Mouse (Mus musculus): ENCODE results near the gene Tnfsfm13. TPM values are rescaled to one million over a fixed set of nuclear protein-coding genes. Genes with fewer than 3 reads are reported as not detected.
A peak's percentile ranks its signal among the peaks of the same experiment; 100 is the strongest.

Gene Tnfsfm13
- polyA plus RNA-seq, 1 experiment from 2014 or later: 3.3 TPM

GRCm38 (mm10) chr11:69679144-69679543 lies 16.8 kb downstream of the Tnfsfm13 start:
- ATAC-seq (ENCODE audit: extremely low read depth, insufficient number of reproducible peaks, low FRiP score, low TSS enrichment): no peak
- Histone ChIP-seq H3K4me1 (peaks cover 34% of the 10 kb centered on the region), H3K27ac (replicated peaks) (no peak overlapping the region), H3K9me3 (no peaks in the 10 kb centered on the region), H3K27me3 (replicated peaks) (no peaks in the 10 kb centered on the region), H3K9ac (no peak overlapping the region), H3K4me3 (no peak overlapping the region), H3K4me2 (peak overlapping the region; percentile 17; the same call in 1 of the 2 replicates), H3K36me3 (peaks cover 64% of the 10 kb centered on the region)
- 100% methylated on average over 2 of the region's 2 CpGs for WGBS

GRCm38 (mm10) chr11:69672211-69672706 lies 23.6 kb downstream of the Tnfsfm13 start, which contains the start of gene Eif4a1:
Eif4a1 (minus strand) TSS chr11:69672423.
- Histone ChIP-seq H3K9me3 (no peaks in the 10 kb centered on the region), H3K4me2 (peak within 1 kb of the TSS; percentile 95), H3K27ac (replicated peaks) (peak within 1 kb of the TSS; percentile 99), H3K36me3 (peaks cover 82% of the 10 kb centered on the region), H3K4me1 (peaks cover 28% of the 10 kb centered on the region), H3K27me3 (replicated peaks) (no peaks in the 10 kb centered on the region), H3K9ac (peak within 1 kb of the TSS; percentile 100), H3K4me3 (peak within 1 kb of the TSS; percentile 100)
- peak; percentile 94 for ATAC-seq (ENCODE audit: extremely low read depth, insufficient number of reproducible peaks, low FRiP score, low TSS enrichment)
- 0% methylated on average over 36 of the region's 36 CpGs for WGBS

- Histone ChIP-seq H3K9ac (peak overlapping the region; percentile 100), H3K36me3 (peaks cover 81% of the 10 kb centered on the region), H3K4me3 (peak overlapping the region; percentile 100), H3K27me3 (replicated peaks) (no peaks in the 10 kb centered on the region), H3K27ac (replicated peaks) (peak overlapping the region; percentile 99), H3K9me3 (no peaks in the 10 kb centered on the region), H3K4me1 (peaks cover 28% of the 10 kb centered on the region), H3K4me2 (peak overlapping the region; percentile 95)
- under 1% methylated on average over 43 of the region's 43 CpGs for whole genome bisulfite sequencing
- ATAC-seq (ENCODE audit: extremely low read depth, insufficient number of reproducible peaks, low FRiP score, low TSS enrichment): no peak
These were observed 24.2 kb downstream of the Tnfsfm13 start for GRCm38 (mm10) chr11:69671726-69672124.

- Histone ChIP-seq H3K36me3 (peaks cover 81% of the 10 kb centered on the region), H3K9me3 (no peaks in the 10 kb centered on the region), H3K27me3 (replicated peaks) (no peaks in the 10 kb centered on the region), H3K9ac (peak overlapping the region; percentile 100), H3K4me3 (peak overlapping the region; percentile 100), H3K4me2 (peak overlapping the region; percentile 95), H3K27ac (replicated peaks) (peak overlapping the region; percentile 99), H3K4me1 (peaks cover 28% of the 10 kb centered on the region)
- under 1% methylated on average over 61 of the region's 61 CpGs for WGBS
- ATAC-seq (ENCODE audit: extremely low read depth, insufficient number of reproducible peaks, low FRiP score, low TSS enrichment): peak; percentile 56
These were observed 24.8 kb downstream of the Tnfsfm13 start for GRCm38 (mm10) chr11:69670786-69671725.

GRCm38 (mm10) chr11:69666665-69667005 lies 29.3 kb downstream of the Tnfsfm13 start:
- peaks cover 36% of the 10 kb centered on the region for H3K4me1 ChIP-seq
- WGBS: 77% methylated on average over 3 of the region's 3 CpGs
- H3K9me3 ChIP-seq: no peaks in the 10 kb centered on the region
- H3K27me3 ChIP-seq (replicated peaks): no peaks in the 10 kb centered on the region
- H3K9ac ChIP-seq: no peak overlapping the region
- H3K4me2 ChIP-seq: no peak overlapping the region
- H3K27ac ChIP-seq (replicated peaks): 0 out of 2 replicates have a peak overlapping the region, but pooled peaks have one; percentile 6
- H3K36me3 ChIP-seq: peaks cover 75% of the 10 kb centered on the region
- no peak for ATAC-seq (ENCODE audit: extremely low read depth, insufficient number of reproducible peaks, low FRiP score, low TSS enrichment)
- H3K4me3 ChIP-seq: no peak overlapping the region

- WGBS: 32% methylated on average over 7 of the region's 7 CpGs
- peaks cover 75% of the 10 kb centered on the region for H3K36me3 ChIP-seq
- H3K4me3 ChIP-seq: no peak within 1 kb of the TSS
- no peak within 1 kb of the TSS for H3K9ac ChIP-seq
- 0 out of 2 replicates have a peak within 1 kb of the TSS, but pooled peaks have one; percentile 6 for H3K27ac ChIP-seq (replicated peaks)
- no peak within 1 kb of the TSS for H3K4me2 ChIP-seq
- ATAC-seq (ENCODE audit: extremely low read depth, insufficient number of reproducible peaks, low FRiP score, low TSS enrichment): no peak
- H3K9me3 ChIP-seq: no peaks in the 10 kb centered on the region
- no peaks in the 10 kb centered on the region for H3K27me3 ChIP-seq (replicated peaks)
- peaks cover 42% of the 10 kb centered on the region for H3K4me1 ChIP-seq
These were observed 29.8 kb downstream of the Tnfsfm13 start, which contains the start of gene Cd68 for GRCm38 (mm10) chr11:69665961-69666664. Cd68 (minus strand) TSS chr11:69666153.

GRCm38 (mm10) chr11:69665457-69665960 lies 30.4 kb downstream of the Tnfsfm13 start:
- Histone ChIP-seq H3K36me3 (peaks cover 70% of the 10 kb centered on the region), H3K4me1 (peaks cover 42% of the 10 kb centered on the region), H3K4me3 (no peak overlapping the region), H3K27me3 (replicated peaks) (no peaks in the 10 kb centered on the region), H3K9ac (no peak overlapping the region), H3K9me3 (no peaks in the 10 kb centered on the region), H3K4me2 (no peak overlapping the region), H3K27ac (replicated peaks) (0 out of 2 replicates have a peak overlapping the region, but pooled peaks have one; percentile 6)
- 73% methylated on average over 9 of the region's 9 CpGs for WGBS
- ATAC-seq (ENCODE audit: extremely low read depth, insufficient number of reproducible peaks, low FRiP score, low TSS enrichment): no peak

GRCm38 (mm10) chr11:69664841-69665240 lies 31.1 kb downstream of the Tnfsfm13 start:
- Histone ChIP-seq H3K9ac (no peak overlapping the region), H3K27ac (replicated peaks) (no peak overlapping the region), H3K4me3 (no peak overlapping the region), H3K27me3 (replicated peaks) (no peaks in the 10 kb centered on the region), H3K36me3 (peaks cover 65% of the 10 kb centered on the region), H3K4me2 (no peak overlapping the region), H3K4me1 (peaks cover 35% of the 10 kb centered on the region), H3K9me3 (no peaks in the 10 kb centered on the region)
- WGBS: 93% methylated on average over 7 of the region's 7 CpGs
- no peak for ATAC-seq (ENCODE audit: extremely low read depth, insufficient number of reproducible peaks, low FRiP score, low TSS enrichment)

- Histone ChIP-seq H3K4me3 (no peak overlapping the region), H3K27ac (replicated peaks) (peak overlapping the region; percentile 99), H3K4me2 (peak overlapping the region; percentile 74; the same call in 1 of the 2 replicates), H3K4me1 (peaks cover 25% of the 10 kb centered on the region), H3K9ac (no peak overlapping the region), H3K27me3 (replicated peaks) (no peaks in the 10 kb centered on the region), H3K36me3 (peaks cover 65% of the 10 kb centered on the region), H3K9me3 (no peaks in the 10 kb centered on the region)
- 84% methylated on average over 6 of the region's 6 CpGs for WGBS
- ATAC-seq (ENCODE audit: extremely low read depth, insufficient number of reproducible peaks, low FRiP score, low TSS enrichment): no peak
These were observed 32.1 kb downstream of the Tnfsfm13 start for GRCm38 (mm10) chr11:69663795-69664194.

GRCm38 (mm10) chr11:69662967-69663671 lies 32.8 kb downstream of the Tnfsfm13 start:
- WGBS: 62% methylated on average over 13 of the region's 13 CpGs
- H3K9me3 ChIP-seq: no peaks in the 10 kb centered on the region
- ATAC-seq (ENCODE audit: extremely low read depth, insufficient number of reproducible peaks, low FRiP score, low TSS enrichment): no peak
- H3K4me2 ChIP-seq: peak overlapping the region; percentile 74
- peaks cover 23% of the 10 kb centered on the region for H3K4me1 ChIP-seq
- H3K4me3 ChIP-seq: peak overlapping the region; percentile 63
- peaks cover 65% of the 10 kb centered on the region for H3K36me3 ChIP-seq
- peak overlapping the region; percentile 88 for H3K9ac ChIP-seq
- peak overlapping the region; percentile 99 for H3K27ac ChIP-seq (replicated peaks)
- no peaks in the 10 kb centered on the region for H3K27me3 ChIP-seq (replicated peaks)
